In the genomic region with DNA sequence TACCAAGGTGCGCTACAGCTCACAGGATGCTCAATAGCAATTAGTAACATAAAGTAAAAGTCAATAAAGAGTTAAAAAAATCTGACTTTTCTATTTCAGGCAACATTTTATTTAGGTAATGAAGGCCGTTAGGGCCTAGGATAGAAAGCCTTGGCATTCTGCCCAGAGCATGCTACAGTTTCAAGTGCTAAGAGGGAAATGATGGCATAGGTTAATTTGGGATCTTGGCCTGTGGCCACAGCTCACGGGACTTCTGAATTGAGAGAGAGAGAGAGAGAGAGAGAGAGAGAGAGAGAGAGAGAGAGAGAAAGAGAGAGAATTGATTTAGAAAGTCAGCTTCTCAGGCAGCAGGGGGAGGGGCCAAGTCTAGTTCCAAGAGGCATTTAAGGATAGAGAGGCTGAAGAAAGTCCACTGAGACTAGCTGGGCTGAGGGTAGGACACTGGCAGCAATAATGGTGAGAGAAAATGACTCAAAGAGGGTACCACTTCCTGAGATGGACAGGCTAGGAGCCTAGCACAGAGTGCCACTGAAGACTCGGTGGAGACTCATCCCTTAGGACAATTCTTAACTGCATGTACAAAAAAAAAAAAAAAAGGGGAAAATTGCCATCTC, we compare ENCODE assay signal across 7 mouse cellular contexts. TPM values are rescaled to one million over a fixed set of nuclear protein-coding genes. Genes with fewer than 3 reads are reported as not detected.
DNase-seq lines count a peak whose midpoint lies in the region; ATAC-seq lines count a peak whose summit lies in the region.

No protein-coding gene starts in this region.

- peak; percentile 60; the same call in 1 of the 2 replicates for ATAC-seq in embryonic facial prominence, embryonic 15.5 days (ENCODE audit: insufficient number of reproducible peaks, low FRiP score, low TSS enrichment, low read depth)
- ATAC-seq in heart, embryonic 16.5 days (replicated peaks; ENCODE audit: extremely low read depth, insufficient read depth, low FRiP score) = peak; percentile 92
- peak; percentile 47; the same call in 1 of the 2 replicates for ATAC-seq in stomach, embryonic 15.5 days (ENCODE audit: insufficient read depth, low FRiP score, low read depth)

- no peaks in the 10 kb centered on the region for H3K27me3 ChIP-seq in embryonic facial prominence, embryonic 15.5 days
- H3K27me3 ChIP-seq in heart, embryonic 16.5 days (ENCODE audit: control insufficient read depth, insufficient read depth, low read length) = no peaks in the 10 kb centered on the region
- H3K27me3 ChIP-seq in stomach, embryonic 15.5 days (replicated peaks) = no peaks in the 10 kb centered on the region

- DNase-seq in retina, postnatal 1 day = peak; percentile 87
- DNase-seq in retina, embryonic 14.5 days (ENCODE audit: low spot score) = no peak
- DNase-seq in kidney, postnatal 36 days = peak; percentile 79 to 84
- DNase-seq in T-cell, adult 2 months (ENCODE audit: low spot score) = no peak

- H3K4me3 ChIP-seq in embryonic facial prominence, embryonic 15.5 days (replicated peaks) = no peak overlapping the region
- H3K4me3 ChIP-seq in heart, embryonic 16.5 days (ENCODE audit: low read length) = no peak overlapping the region
- no peak overlapping the region for H3K4me3 ChIP-seq in stomach, embryonic 15.5 days (replicated peaks)

- no peaks in the 10 kb centered on the region for H3K36me3 ChIP-seq in embryonic facial prominence, embryonic 15.5 days
- no peaks in the 10 kb centered on the region for H3K36me3 ChIP-seq in heart, embryonic 16.5 days (ENCODE audit: control insufficient read depth, insufficient read depth)
- no peaks in the 10 kb centered on the region for H3K36me3 ChIP-seq in stomach, embryonic 15.5 days

- 29% methylated on average over 4 of the region's 4 CpGs for WGBS in embryonic facial prominence, embryonic 15.5 days
- 19% methylated on average over 4 of the region's 4 CpGs for WGBS in heart, embryonic 16.5 days
- WGBS in stomach, embryonic 15.5 days = 27% methylated on average over 4 of the region's 4 CpGs

- H3K4me2 ChIP-seq in embryonic facial prominence, embryonic 15.5 days (replicated peaks) = no peak overlapping the region
- peak overlapping the region; percentile 33; the same call in 1 of the 2 replicates for H3K4me2 ChIP-seq in heart, embryonic 16.5 days (ENCODE audit: low read depth, low read length)
- H3K4me2 ChIP-seq in stomach, embryonic 15.5 days = no peak overlapping the region

- peak overlapping the region; percentile 28; the same call in 1 of the 2 replicates for H3K27ac ChIP-seq in embryonic facial prominence, embryonic 15.5 days (replicated peaks)
- H3K27ac ChIP-seq in heart, embryonic 16.5 days (ENCODE audit: low read length) = peak overlapping the region; percentile 91
- H3K27ac ChIP-seq in stomach, embryonic 15.5 days = peak overlapping the region; percentile 44; the same call in 1 of the 2 replicates

- peaks cover 18% of the 10 kb centered on the region for H3K4me1 ChIP-seq in embryonic facial prominence, embryonic 15.5 days
- peaks cover 22% of the 10 kb centered on the region for H3K4me1 ChIP-seq in heart, embryonic 16.5 days (ENCODE audit: control insufficient read depth, insufficient read depth, low read length)
- peaks cover 6% of the 10 kb centered on the region; the same call in 1 of the 2 replicates for H3K4me1 ChIP-seq in stomach, embryonic 15.5 days

- no peak overlapping the region for H3K9ac ChIP-seq in embryonic facial prominence, embryonic 15.5 days
- peak overlapping the region; percentile 37 for H3K9ac ChIP-seq in heart, embryonic 16.5 days (ENCODE audit: low read length)
- H3K9ac ChIP-seq in stomach, embryonic 15.5 days = no peak overlapping the region

- H3K9me3 ChIP-seq in embryonic facial prominence, embryonic 15.5 days (replicated peaks) = no peaks in the 10 kb centered on the region
- no peaks in the 10 kb centered on the region for H3K9me3 ChIP-seq in heart, embryonic 16.5 days (replicated peaks; ENCODE audit: control insufficient read depth, low read length)
- H3K9me3 ChIP-seq in stomach, embryonic 15.5 days = no peaks in the 10 kb centered on the region

RNA-seq across cellular contexts. Expression of a gene that starts 52.6 kb away (rescaled TPM):
- 8.4 and 11.9 TPM in 2 replicates for polyA plus RNA-seq in embryonic facial prominence, embryonic 15.5 days (2015; fragmentation: Nextera tagmentation; extraction: Ambion mirVana)
- 1.9 TPM in 2 replicates for polyA plus RNA-seq in heart, embryonic 16.5 days (2015; fragmentation: Nextera tagmentation; extraction: Ambion mirVana)
- 4.3 and 6.1 TPM in 2 replicates for polyA plus RNA-seq in stomach, embryonic 15.5 days (2015; fragmentation: Nextera tagmentation; extraction: Ambion mirVana)

Comparison
In these comparisons a context has a peak if more than half of its experiments do, and no peak if none do; other contexts are left out.
1. DNase-seq: peak in retina, postnatal 1 day (single experiment) and kidney, postnatal 36 days (2 of 2); none in retina, embryonic 14.5 days (single experiment) and T-cell, adult 2 months (single experiment).
2. H3K27ac ChIP-seq: peak in every context shown above with its lines; median percentile 91 in heart, embryonic 16.5 days; 44 in stomach, embryonic 15.5 days; 28 in embryonic facial prominence, embryonic 15.5 days.
3. Peak in every context shown above with its lines, with median percentiles within 50 percentile points of each other: ATAC-seq.